Mouse (Mus musculus): ENCODE measurements around the gene Dnah1.

The Dnah1 gene

DNA sequence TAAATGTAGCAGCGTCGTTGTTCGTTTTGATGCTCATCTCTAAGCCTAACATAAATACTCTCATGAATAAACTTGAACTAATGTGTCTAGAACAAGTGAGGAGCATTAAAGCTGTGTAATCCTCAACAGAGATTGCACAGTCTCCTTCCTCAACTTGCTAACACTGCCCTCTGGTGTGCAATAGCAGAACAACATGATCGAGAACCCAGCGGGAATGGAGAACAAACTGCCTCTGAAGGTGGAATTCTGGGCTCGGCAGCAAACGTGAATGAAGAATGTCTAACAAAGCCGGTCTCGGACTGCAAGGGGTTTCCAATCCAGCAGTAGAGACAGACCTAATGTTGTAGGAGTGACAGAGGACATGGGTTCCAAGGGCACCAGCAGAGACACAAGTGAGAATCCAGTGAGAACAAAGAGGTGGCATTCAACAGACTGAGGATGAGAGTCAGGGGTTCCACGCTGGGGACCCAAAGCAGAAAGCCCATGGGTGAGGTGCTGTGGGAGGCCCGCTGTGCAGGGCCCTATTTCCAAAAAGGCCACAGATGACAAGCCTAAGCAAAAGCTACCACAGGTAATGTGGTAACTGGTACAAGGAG, 89.6 kb downstream of the Dnah1 start:
- peak; percentile 90 for DNase-seq (ENCODE audit: low read depth)

DNA sequence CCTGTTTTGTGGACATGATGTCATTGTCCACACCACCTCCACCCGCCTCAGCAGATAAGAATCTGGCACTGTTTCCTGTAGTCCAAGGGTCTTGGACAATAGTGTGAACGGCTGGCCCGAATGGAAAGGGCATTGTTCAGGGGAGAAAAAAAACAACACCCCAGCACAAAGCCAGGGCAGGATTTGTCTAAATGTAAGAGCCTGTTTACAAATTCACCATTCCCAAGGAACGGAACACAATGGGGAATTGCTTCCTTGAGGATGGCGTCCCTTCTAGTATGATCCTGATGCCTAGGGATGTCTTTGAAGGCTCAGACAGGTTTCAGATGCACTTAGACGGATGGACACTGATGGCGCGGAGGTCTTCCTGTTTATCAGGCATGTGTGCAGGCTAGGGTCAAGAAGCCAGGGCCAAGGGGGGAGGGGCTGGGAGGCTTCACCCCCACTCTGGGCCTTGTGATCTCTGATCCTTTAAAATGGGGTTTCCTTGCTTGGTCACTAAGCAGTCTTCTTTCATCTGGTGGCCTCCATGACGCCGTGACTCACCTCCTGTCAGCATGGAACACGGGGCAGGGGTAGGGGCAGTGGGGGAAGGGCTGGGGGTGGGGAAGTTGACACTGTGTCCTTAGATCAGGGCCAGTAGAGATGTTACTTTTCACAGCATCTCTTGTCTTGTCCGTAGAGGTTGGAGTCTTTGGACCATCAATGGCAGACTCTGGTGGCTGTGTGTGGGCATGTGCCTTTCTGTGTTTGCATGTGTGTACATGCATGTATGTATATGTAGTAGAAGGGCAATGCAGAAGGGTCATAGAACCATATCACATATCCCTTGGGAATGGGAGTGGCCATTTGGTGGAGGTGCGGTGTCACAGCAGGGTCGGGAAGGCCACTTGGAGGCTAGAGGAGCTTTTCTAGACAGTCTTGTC, 90.4 kb downstream of the Dnah1 start:
- DNase-seq (ENCODE audit: low read depth) = no peak

DNA sequence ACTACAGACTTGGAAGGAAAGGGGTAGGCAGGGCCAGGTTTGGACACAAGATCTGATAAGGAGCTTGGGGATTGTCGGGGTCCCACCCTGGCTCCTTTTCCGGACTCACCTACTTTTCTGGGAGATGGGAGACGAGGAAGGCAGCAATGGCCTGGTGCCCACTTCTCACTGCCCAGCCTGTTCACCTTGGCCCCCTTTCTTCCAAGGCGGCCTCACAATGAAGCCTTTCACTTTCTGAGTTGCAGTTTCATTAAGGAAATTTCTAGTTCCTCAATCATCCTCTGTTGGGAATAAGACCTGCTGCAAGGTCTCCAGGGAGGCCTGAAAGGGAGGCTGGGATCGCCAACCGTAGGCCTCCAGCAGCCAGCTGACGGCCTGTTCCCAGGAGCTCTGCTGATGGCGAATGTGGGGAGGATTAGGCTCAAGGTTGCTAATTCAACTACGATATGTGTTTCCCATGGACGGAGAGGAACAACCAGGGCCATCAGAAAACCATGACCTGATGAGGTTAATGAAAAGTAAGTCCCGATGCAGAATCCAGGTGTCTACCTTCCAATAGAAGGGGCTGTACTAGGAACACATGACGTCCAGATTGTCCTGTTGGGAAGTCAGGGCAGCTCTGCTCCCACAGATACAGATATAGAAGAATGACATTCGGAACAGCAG, 91.2 kb downstream of the Dnah1 start:
- no peak for DNase-seq (ENCODE audit: low read depth)

DNA sequence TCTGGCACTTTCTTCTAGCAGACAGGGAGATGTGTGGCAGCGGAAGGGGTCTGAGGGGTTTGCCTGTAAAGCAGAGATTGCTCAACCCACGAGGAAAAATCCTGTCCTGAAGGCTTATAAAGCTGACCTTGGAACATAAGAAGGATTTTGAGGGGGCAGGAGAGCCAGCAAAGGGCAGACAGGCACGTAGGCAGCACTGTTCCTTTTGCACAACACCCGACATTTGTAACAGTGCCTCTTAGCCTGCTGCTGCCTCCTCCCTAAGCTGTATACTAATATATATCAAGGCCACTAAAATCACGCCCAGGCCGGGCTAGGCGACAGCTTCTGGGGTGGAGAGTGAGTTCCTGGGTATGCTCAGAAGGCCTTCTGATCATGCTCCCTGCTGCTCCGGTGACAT, 93.3 kb downstream of the Dnah1 start:
- no peak for DNase-seq (ENCODE audit: low read depth)

DNA sequence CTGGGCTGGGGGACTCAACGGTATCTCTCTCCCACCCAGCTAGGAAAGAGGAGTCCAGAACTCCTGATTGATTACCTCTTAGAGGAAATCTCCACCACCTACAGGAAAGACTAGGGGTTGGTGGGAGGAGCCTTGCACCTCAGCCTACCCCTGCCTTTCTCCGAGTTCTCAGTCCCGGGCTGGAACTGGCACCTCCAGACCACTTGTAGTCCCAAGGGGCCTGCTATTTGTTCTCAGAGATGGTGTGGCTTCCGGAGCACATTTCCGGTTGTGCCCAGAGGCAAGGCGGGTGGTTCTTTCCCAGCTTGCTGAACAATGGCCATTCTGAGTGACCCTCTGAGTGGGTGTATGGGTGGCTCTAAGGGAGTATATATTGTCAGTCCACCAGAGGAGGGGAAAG, 95.5 kb downstream of the Dnah1 start:
- no peak for DNase-seq (ENCODE audit: low read depth)

DNA sequence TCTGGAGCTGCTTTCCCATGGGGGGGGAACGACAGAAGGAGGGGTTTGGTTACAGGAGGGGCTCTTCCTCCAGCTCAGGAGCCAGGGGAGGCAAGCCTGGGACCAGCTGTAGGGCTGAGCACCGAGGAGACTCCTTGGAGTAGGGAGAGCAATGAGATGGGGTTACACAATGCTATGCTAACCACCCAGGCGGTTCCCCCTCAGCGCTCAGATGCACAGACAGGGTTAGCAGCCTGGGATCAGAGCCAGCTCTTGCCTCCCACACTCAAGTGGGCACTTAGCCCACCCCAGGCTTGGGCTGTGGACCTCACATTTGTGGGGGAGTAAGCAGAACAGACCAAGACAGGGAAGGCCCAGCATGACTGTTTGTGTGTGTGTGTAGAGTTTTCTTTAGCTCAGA, 96.7 kb downstream of the Dnah1 start:
- DNase-seq (ENCODE audit: low read depth) = peak; percentile 70

DNA sequence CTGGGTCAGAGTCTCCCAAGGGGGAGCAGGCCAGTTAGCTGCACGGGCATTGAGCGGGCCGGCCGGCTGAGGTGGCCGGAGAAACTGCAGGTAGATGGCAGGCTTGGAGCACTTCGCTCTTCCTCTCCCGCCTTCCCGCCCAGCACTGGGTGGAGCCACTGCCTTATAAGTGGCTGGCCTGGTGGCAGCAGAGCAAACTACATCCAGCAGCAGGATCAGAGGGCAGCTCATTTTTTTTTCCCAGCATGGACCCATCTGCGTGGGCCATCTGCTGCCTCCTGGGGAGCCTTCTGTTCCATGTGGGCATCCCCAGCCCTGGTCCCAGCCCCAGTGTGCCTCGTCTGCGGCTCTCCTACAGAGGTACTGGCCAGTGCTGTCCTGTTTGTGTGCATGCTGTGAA, 106.0 kb downstream of the Dnah1 start, which contains the start of gene Sema3g:
Gene Sema3g (plus strand): TSS at position 195 of the 400 bp plus-strand sequence.
- DNase-seq (ENCODE audit: low read depth) = peak; percentile 47

DNA sequence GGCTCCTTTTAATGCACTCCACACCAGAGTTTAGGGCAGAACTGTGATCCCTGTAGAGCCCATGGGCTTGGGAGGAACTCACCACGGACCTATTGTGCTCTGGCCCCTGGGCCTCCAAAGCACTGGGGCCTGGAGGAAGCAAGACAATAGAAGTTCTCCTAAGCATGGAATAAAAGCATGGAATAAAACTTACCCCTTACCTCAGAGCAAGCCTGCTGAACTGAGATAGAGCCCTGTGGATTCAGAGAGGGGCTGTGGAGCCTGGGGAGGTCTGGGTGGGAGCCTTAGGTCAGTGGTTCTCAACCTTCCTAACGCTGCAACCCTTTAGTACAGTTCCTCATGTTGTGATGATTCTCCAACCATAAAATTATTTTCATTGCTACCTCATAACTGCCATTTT, 106.8 kb downstream of the Dnah1 start, which contains the start of gene Nisch:
Gene Nisch (minus strand): TSS at position 101 of the 400 bp plus-strand sequence.
- no peak for DNase-seq (ENCODE audit: low read depth)

DNA sequence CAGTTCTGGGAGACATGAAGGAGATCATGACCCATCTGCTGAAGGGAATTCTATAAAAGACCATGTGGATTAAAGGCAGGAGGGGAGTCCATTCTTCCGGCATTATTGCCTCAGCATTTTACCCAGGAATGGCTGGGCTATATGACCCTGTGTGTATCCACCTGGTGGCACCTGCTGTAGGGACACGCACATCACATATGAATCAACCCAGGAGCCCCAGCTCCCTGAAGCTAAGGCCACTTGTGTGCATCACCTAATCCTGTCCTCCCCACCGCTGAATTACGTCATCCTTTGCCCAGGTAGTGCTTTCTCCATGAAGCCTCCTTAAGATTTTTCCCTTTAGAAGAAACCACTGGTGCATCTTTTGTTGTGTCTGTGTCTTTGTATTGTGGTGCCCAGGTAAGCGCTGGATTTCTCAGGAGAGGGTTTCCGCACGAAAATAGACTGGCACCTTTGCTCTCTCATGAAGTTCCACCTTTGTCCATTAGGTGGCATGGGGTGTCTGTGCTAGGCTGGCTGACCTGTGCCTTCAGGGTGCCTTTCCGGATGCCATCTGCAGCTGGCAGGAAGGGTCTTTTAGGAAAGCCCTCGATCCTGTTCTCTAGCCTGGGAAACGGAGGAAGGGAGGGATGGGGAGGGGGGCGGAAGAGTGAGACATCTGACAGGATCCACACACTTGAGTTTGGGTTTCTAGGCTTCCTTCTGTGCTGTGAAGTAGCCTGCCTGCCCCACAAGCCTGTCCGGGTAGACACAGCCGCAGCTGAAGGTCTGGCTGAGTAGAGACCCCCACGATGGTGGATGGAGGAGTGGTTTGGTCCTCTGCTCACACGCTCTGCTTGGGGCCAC, 108.3 kb downstream of the Dnah1 start:
- DNase-seq (ENCODE audit: low read depth) = peak; percentile 75

DNA sequence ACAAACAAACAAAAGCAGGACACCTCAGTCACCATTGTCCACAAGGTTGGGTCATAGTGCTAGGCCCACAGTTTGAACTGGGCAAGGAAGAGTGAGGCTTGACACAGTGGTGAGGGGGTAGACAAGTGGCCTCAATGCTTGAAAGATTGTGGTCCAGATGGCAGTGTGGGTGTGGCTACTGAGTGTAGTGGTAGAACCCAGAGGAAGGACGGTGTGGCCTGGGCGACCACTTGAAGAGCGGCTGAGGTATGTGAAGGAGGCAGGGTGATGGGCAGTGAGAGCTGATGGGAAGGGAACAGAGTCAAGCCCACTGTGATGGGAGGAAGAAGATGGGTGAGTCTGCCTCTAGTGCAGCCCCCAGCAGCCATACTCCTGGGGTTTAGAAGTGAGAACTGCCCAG, 109.0 kb downstream of the Dnah1 start:
- no peak for DNase-seq (ENCODE audit: low read depth)

DNA sequence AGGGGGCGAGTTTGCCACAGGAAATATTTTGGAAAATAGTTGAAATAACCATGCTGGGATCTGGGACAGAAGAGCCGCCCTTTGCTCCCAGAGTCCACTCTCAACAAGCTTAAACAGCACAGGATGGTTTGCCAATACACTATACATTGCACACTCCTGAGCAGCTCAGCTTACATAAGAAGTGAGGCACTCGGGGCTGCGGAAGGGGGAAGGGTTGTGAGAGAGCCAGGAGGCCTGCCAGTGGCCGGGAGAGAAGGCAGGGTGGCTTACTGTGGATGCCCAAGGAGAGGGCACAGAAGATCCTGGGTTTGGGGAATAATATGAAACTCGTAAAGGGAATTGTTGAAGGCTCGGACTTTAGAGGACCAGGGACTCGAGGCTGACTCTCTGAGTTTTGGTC, 109.8 kb downstream of the Dnah1 start:
- DNase-seq (ENCODE audit: low read depth) = peak; percentile 34

DNA sequence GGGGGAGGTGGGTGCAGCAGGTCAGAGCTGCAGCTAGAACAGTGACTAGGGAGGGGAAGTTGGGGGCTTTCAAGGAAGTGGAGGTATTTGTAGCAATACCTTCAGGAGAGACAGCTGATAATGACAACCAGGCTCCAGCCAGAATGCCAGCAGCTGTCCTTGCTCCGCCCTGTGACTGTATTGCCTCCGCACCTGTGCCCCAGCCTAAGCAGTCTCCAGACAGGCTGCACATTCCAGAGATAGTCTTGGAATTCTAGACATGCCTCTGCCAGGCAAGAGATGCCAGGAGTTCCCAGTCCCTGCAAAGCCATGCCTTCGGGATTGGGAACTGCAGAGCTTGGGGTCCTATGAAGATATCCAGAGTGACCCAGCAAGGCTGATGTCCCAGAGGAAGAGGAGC, 111.2 kb downstream of the Dnah1 start:
- DNase-seq (ENCODE audit: low read depth) = no peak

DNA sequence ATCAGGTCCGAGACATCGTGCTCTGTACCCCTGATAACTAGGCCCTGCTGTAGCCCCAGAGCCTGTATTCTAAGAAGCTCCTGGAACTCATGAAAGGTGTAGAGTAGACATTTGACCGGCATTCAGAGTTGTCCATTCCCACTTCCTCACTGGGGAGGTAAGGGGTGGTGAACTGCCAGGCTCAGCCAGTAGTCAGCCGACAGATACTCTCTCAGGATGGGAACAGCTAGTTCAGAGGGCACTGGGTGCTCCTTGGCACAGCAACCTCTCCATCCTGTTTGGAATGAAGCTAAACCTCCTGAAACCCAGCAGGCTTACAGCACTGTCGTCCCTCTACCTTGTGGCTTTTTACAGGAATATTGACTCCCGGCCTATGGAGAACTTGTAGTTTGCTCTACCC, 111.8 kb downstream of the Dnah1 start:
- DNase-seq (ENCODE audit: low read depth) = no peak

Data from NIH3T3 (cell line).